Mouse (Mus musculus): ENCODE data around the gene F8. TPM values are rescaled to one million over a fixed set of nuclear protein-coding genes. Genes with fewer than 3 reads are reported as not detected.
"Not testable (repeated sequence)": the region's sequence is repeated elsewhere in the genome, so short reads cannot be mapped to it uniquely, and the experiment has no call there.

The F8 gene
- polyA plus RNA-seq, 1 experiment, result 0.31 TPM

DNA sequence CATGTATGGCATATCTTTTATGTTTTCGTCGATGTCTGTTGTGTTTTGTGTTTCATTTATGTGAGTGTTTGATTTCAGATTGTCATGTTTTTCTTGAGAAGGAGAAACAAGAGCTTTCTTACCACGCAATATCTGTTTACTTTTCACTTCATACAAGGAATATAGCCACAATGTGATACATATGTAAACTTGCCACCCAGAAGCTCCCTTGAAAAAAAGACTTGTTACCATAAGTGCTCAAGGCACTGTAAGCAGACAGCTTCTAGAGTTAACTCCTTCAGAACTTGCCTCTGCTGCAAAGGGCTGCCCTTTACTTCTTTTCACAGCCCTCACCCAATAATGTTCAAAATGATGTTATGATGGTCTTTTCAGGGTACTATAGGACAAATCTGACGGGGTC, 234.0 kb downstream of the F8 start:
- TF ChIP-seq POLR2A (IDR thresholded peaks at IDR 0.05; ENCODE audit: control insufficient read depth, extremely low read depth, insufficient read depth, low read length, poor library complexity), result no peak
- TF ChIP-seq CTCF (IDR thresholded peaks at IDR 0.05; ENCODE audit: borderline replicate concordance, control insufficient read depth, extremely low read depth, insufficient read depth, low read length, poor library complexity), result no peak
- DNase-seq, result no peak
- Histone ChIP-seq H3K4me1 (replicated peaks; ENCODE audit: control insufficient read depth, insufficient read depth, low read length) (no peaks in the 10 kb centered on the region), H3K36me3 (ENCODE audit: control insufficient read depth, insufficient read depth, low read length) (no peaks in the 10 kb centered on the region), H3K4me3 (ENCODE audit: control insufficient read depth, insufficient read depth, low read length) (no peak overlapping the region), H3K27me3 (ENCODE audit: control insufficient read depth, insufficient read depth, low read length) (no peaks in the 10 kb centered on the region), H3K27ac (ENCODE audit: control insufficient read depth, insufficient read depth, low read length) (no peak overlapping the region)
- 97% methylated on average over 4 of the region's 4 CpGs for WGBS

DNA sequence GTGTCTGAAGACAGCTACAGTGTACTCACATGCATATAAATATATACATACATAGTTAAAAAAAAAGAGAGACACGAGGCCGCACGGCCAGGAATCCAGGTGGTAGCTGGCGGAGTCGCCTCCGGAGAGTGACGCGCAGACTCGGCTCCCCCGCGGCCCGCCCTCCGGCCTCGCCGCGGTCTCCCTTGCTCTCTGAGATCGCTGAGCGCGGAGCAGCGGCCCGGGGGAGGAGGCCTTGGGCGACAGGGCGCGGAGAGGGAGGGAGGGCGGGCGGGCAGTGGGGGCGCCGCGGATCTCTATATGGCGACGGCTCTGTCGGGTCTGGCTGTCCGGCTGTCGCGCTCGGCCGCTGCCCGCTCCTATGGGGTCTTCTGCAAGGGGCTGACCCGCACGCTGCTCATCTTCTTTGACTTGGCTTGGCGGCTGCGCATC, 239.3 kb downstream of the F8 start:
- not testable (repeated sequence) for H3K36me3 ChIP-seq (ENCODE audit: control insufficient read depth, insufficient read depth, low read length); H3K4me3 ChIP-seq (ENCODE audit: control insufficient read depth, insufficient read depth, low read length); H3K27ac ChIP-seq (ENCODE audit: control insufficient read depth, insufficient read depth, low read length); H3K4me1 ChIP-seq (replicated peaks; ENCODE audit: control insufficient read depth, insufficient read depth, low read length); H3K27me3 ChIP-seq (ENCODE audit: control insufficient read depth, insufficient read depth, low read length); DNase-seq
- WGBS, result 18% methylated on average over 10 of the region's 42 CpGs

DNA sequence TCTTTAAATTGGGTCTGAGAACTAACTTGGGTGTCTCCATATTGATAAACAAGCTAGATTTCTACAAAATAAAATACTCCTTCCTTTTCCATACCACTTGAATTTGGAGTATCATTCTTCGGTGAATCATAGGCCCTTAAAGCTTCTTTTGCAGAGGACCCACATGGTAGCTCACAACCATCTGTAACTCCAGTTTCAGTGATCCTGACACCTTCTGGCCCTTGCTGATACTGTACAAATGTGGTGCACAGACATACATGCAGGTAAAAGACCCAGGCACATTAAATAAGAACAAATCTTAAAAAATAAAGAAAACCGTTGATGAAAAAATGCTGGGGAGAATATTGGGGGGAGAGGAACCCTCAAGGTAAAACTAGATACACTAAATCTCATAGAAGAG, 244.2 kb downstream of the F8 start:
- TF ChIP-seq POLR2A (IDR thresholded peaks at IDR 0.05; ENCODE audit: control insufficient read depth, extremely low read depth, insufficient read depth, low read length, poor library complexity), result no peak
- TF ChIP-seq CTCF (IDR thresholded peaks at IDR 0.05; ENCODE audit: borderline replicate concordance, control insufficient read depth, extremely low read depth, insufficient read depth, low read length, poor library complexity), result no peak
- DNase-seq, result no peak
- Histone ChIP-seq H3K27ac (ENCODE audit: control insufficient read depth, insufficient read depth, low read length) (no peak overlapping the region), H3K4me3 (ENCODE audit: control insufficient read depth, insufficient read depth, low read length) (no peak overlapping the region), H3K4me1 (replicated peaks; ENCODE audit: control insufficient read depth, insufficient read depth, low read length) (no peaks in the 10 kb centered on the region), H3K36me3 (ENCODE audit: control insufficient read depth, insufficient read depth, low read length) (no peaks in the 10 kb centered on the region), H3K27me3 (ENCODE audit: control insufficient read depth, insufficient read depth, low read length) (no peaks in the 10 kb centered on the region)
- 98% methylated on average over 2 of the region's 2 CpGs for WGBS

DNA sequence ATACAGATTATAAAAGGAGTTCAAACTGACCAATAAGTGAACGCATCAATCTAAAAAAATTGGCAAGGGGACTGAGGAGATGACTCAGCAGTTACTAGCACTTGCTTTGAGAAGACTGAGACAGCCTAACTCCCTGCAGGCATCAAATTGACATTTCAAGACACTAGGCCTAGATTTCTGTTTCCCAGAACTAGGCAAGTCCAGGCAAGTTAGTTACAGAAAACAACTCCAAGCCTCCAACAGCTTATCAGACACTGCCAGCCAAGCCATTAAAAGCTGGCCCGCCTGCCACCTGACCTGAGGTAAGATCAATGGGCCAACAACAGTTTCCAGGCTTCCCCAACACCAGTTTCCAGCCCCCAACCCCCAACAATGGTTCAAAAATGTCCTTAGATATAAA, 244.7 kb downstream of the F8 start:
- H3K36me3 ChIP-seq (ENCODE audit: control insufficient read depth, insufficient read depth, low read length), result no peaks in the 10 kb centered on the region
- H3K4me1 ChIP-seq (replicated peaks; ENCODE audit: control insufficient read depth, insufficient read depth, low read length), result no peaks in the 10 kb centered on the region
- no peak overlapping the region for H3K4me3 ChIP-seq (ENCODE audit: control insufficient read depth, insufficient read depth, low read length)
- H3K27ac ChIP-seq (ENCODE audit: control insufficient read depth, insufficient read depth, low read length), result no peak overlapping the region
- WGBS, result 89% methylated on average over 2 of the region's 2 CpGs
- TF ChIP-seq CTCF (IDR thresholded peaks at IDR 0.05; ENCODE audit: borderline replicate concordance, control insufficient read depth, extremely low read depth, insufficient read depth, low read length, poor library complexity) (no peak), POLR2A (IDR thresholded peaks at IDR 0.05; ENCODE audit: control insufficient read depth, extremely low read depth, insufficient read depth, low read length, poor library complexity) (no peak)
- DNase-seq, result no peak
- no peaks in the 10 kb centered on the region for H3K27me3 ChIP-seq (ENCODE audit: control insufficient read depth, insufficient read depth, low read length)

DNA sequence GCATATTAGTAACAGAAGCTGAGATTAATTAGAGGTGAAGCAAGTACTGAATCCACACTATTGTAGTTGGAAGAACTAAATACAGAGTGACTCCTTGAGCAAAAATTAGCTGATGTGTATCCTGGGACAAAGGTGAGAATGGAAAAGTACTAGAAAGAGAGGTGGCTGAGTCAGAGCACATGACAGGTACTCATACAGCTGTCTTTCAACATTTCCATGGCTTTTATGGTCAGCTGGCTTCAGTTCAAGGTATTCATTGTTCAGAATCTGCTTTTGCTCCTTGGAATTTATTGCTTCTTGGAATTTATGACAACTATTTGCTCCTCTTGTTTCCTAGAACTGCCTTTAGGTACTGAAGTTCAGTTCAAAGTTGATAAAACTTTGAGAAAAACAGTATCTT, 245.5 kb downstream of the F8 start:
- DNase-seq, result no peak
- Histone ChIP-seq H3K27me3 (ENCODE audit: control insufficient read depth, insufficient read depth, low read length) (no peaks in the 10 kb centered on the region), H3K4me1 (replicated peaks; ENCODE audit: control insufficient read depth, insufficient read depth, low read length) (no peaks in the 10 kb centered on the region), H3K36me3 (ENCODE audit: control insufficient read depth, insufficient read depth, low read length) (no peaks in the 10 kb centered on the region), H3K27ac (ENCODE audit: control insufficient read depth, insufficient read depth, low read length) (no peak overlapping the region), H3K4me3 (ENCODE audit: control insufficient read depth, insufficient read depth, low read length) (no peak overlapping the region)
- no peak for TF ChIP-seq POLR2A (IDR thresholded peaks at IDR 0.05; ENCODE audit: control insufficient read depth, extremely low read depth, insufficient read depth, low read length, poor library complexity)
- no peak for TF ChIP-seq CTCF (IDR thresholded peaks at IDR 0.05; ENCODE audit: borderline replicate concordance, control insufficient read depth, extremely low read depth, insufficient read depth, low read length, poor library complexity)

DNA sequence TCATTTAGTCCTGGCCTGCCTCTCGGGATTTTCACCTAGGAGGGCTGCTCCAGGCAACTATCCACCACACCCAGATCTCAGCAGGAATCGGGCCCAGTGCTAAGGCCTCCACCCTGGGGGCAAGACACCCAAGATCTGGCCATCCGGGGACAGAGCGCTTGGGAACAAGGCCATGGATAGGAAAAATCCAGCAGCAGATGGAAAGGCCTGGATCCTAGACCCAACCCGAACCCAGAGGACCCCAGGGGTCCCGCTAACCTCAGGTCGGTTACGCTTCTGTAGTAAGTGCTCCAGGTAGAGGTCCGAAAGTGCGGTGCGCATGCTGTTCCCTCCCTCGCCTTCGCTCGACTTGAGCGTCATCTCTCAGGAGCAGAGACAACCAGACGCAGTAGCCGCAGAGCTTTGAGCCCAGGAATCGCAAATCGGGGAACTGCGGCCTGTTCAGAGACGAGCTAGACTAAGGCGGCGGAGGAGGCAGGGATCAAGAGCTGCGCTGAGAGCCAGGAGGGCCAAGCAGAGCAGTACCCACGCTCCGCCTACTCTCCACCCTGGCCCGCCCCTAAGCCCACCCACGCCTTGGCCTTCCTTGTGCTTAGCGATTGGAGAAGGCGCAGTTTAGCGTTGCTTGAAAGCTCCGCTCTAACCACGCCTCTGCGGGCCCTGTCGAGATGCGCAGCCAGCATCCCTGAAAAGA, 251.8 kb downstream of the F8 start, which contains the start of gene Mpp1:
Mpp1 (minus strand) TSS at position 550 of the 694 bp plus-strand sequence.
- peak; percentile 69; the same call in 1 of the 2 replicates for TF ChIP-seq POLR2A (IDR thresholded peaks at IDR 0.05; ENCODE audit: control insufficient read depth, extremely low read depth, insufficient read depth, low read length, poor library complexity)
- no peak for TF ChIP-seq CTCF (IDR thresholded peaks at IDR 0.05; ENCODE audit: borderline replicate concordance, control insufficient read depth, extremely low read depth, insufficient read depth, low read length, poor library complexity)
- peaks cover under 1% of the 10 kb centered on the region; the same call in 1 of the 2 replicates for H3K36me3 ChIP-seq (ENCODE audit: control insufficient read depth, insufficient read depth, low read length)
- H3K4me3 ChIP-seq (ENCODE audit: control insufficient read depth, insufficient read depth, low read length), result peak within 1 kb of the TSS; percentile 62
- DNase-seq, result peak; percentile 78
- H3K27me3 ChIP-seq (ENCODE audit: control insufficient read depth, insufficient read depth, low read length), result no peaks in the 10 kb centered on the region
- H3K4me1 ChIP-seq (replicated peaks; ENCODE audit: control insufficient read depth, insufficient read depth, low read length), result 0 out of 2 replicates have a peak, but pooled peaks cover 2% of the 10 kb centered on the region
- peak within 1 kb of the TSS; percentile 73 for H3K27ac ChIP-seq (ENCODE audit: control insufficient read depth, insufficient read depth, low read length)
- under 1% methylated on average over 36 of the region's 36 CpGs for WGBS

DNA sequence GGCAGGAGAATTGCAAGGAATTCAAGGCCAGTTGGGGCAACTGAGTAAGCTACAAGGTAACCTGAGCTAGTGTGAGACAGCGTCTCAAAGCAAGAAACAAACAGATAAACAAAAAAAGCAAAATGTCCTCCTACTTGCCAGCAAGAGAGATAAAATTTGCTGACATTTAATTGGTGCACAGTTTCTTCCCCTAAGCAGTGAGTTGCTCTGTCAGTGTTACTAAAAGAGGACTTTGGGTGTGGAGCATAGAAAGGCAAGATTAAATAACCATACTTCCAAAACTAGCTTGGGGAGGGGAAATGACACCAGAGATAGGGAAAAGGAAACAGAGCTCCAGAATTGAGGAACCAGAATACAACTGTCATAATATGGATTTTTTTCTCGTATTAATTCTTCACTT, 252.9 kb downstream of the F8 start:
- H3K4me3 ChIP-seq (ENCODE audit: control insufficient read depth, insufficient read depth, low read length), result no peak overlapping the region
- 0 out of 2 replicates have a peak, but pooled peaks cover 2% of the 10 kb centered on the region for H3K4me1 ChIP-seq (replicated peaks; ENCODE audit: control insufficient read depth, insufficient read depth, low read length)
- no peak overlapping the region; the same call in 1 of the 2 replicates for H3K27ac ChIP-seq (ENCODE audit: control insufficient read depth, insufficient read depth, low read length)
- TF ChIP-seq CTCF (IDR thresholded peaks at IDR 0.05; ENCODE audit: borderline replicate concordance, control insufficient read depth, extremely low read depth, insufficient read depth, low read length, poor library complexity) (no peak), POLR2A (IDR thresholded peaks at IDR 0.05; ENCODE audit: control insufficient read depth, extremely low read depth, insufficient read depth, low read length, poor library complexity) (no peak)
- H3K36me3 ChIP-seq (ENCODE audit: control insufficient read depth, insufficient read depth, low read length), result peaks cover 11% of the 10 kb centered on the region; the same call in 1 of the 2 replicates
- DNase-seq, result no peak
- H3K27me3 ChIP-seq (ENCODE audit: control insufficient read depth, insufficient read depth, low read length), result no peaks in the 10 kb centered on the region
- 13% methylated on average over 2 of the region's 2 CpGs for WGBS

All from thymus, adult 2 months (tissue).